Comparison of ENCODE assay signal across 30 mouse cellular contexts in genomic region chr4:119627317-119627716, GRCm38 (mm10). TPM values are rescaled to one million over a fixed set of nuclear protein-coding genes. Genes with fewer than 3 reads are reported as not detected.
DNase-seq lines count a peak whose midpoint lies in the region; ATAC-seq and TF ChIP-seq lines count a peak whose summit lies in the region.
"Had no signal": no experiment of that assay in that cellular context is flagged by ENCODE, and none has a peak within 500 bp of the region (broad histone marks: within the 10 kb centered on the region; RNA-seq: fewer than 3 reads in every experiment).

No protein-coding gene starts in this region.

- ATAC-seq in forebrain, embryonic 16.5 days: no peak
- no peak for ATAC-seq in heart, postnatal 0 days (ENCODE audit: insufficient read depth, low read depth)
- no peak for ATAC-seq in forebrain, postnatal 0 days
- ATAC-seq: activated CD4-positive, CD25-positive, alpha-beta regulatory T cell, adult 4 months; CD4-positive, CD25-positive, alpha-beta regulatory T cell, adult 4 months; Patski had no signal

- no peak for TF ChIP-seq EP300 in heart, postnatal 0 days (IDR thresholded peaks at IDR 0.05; ENCODE audit: low read depth)

- peaks cover 69% of the 10 kb centered on the region for H3K36me3 ChIP-seq in forebrain, embryonic 10.5 days (replicated peaks)
- peaks cover 9% of the 10 kb centered on the region for H3K36me3 ChIP-seq in forebrain, embryonic 16.5 days (ENCODE audit: control insufficient read depth, insufficient read depth)
- peaks cover 52% of the 10 kb centered on the region for H3K36me3 ChIP-seq in heart, postnatal 0 days (replicated peaks; ENCODE audit: control insufficient read depth, insufficient read depth, low read length)
- peaks cover 26% of the 10 kb centered on the region for H3K36me3 ChIP-seq in forebrain, postnatal 0 days (ENCODE audit: insufficient read depth)

- H3K9me3 ChIP-seq in forebrain, embryonic 10.5 days: no peaks in the 10 kb centered on the region
- H3K9me3 ChIP-seq in forebrain, embryonic 16.5 days (ENCODE audit: control insufficient read depth, low read length): no peaks in the 10 kb centered on the region
- H3K9me3 ChIP-seq in heart, postnatal 0 days (replicated peaks; ENCODE audit: control insufficient read depth, low read length): no peaks in the 10 kb centered on the region
- no peaks in the 10 kb centered on the region for H3K9me3 ChIP-seq in forebrain, postnatal 0 days (ENCODE audit: low read length)
- H3K9me3 ChIP-seq: megakaryocyte, embryonic 14.5 days had no signal

- no peak overlapping the region for H3K9ac ChIP-seq in forebrain, embryonic 16.5 days (replicated peaks; ENCODE audit: low read depth, low read length)
- no peak overlapping the region for H3K9ac ChIP-seq in heart, postnatal 0 days (replicated peaks; ENCODE audit: low read depth, low read length)
- H3K9ac ChIP-seq in forebrain, postnatal 0 days: no peak overlapping the region

- peaks cover 31% of the 10 kb centered on the region for H3K4me1 ChIP-seq in forebrain, embryonic 10.5 days
- H3K4me1 ChIP-seq in forebrain, embryonic 16.5 days (replicated peaks; ENCODE audit: control insufficient read depth, insufficient read depth, low read length): peaks cover 9% of the 10 kb centered on the region
- H3K4me1 ChIP-seq in heart, postnatal 0 days (ENCODE audit: control insufficient read depth, insufficient read depth): peaks cover 4% of the 10 kb centered on the region; the same call in 1 of the 2 replicates
- H3K4me1 ChIP-seq in forebrain, postnatal 0 days (ENCODE audit: insufficient read depth): no peaks in the 10 kb centered on the region

- H3K4me3 ChIP-seq in forebrain, embryonic 10.5 days: no peak overlapping the region
- H3K4me3 ChIP-seq in forebrain, embryonic 16.5 days (replicated peaks; ENCODE audit: low read length): no peak overlapping the region
- H3K4me3 ChIP-seq in heart, postnatal 0 days (ENCODE audit: low read depth, low read length): no peak overlapping the region
- H3K4me3 ChIP-seq in forebrain, postnatal 0 days (ENCODE audit: low read depth, low read length): no peak overlapping the region
- H3K4me3 ChIP-seq: erythroblast, embryonic 14.5 days; heart, adult 2 months; megakaryocyte, embryonic 14.5 days had no signal

- H3K4me2 ChIP-seq in forebrain, embryonic 16.5 days (ENCODE audit: low read length): no peak overlapping the region
- H3K4me2 ChIP-seq in heart, postnatal 0 days (ENCODE audit: low read depth, low read length): no peak overlapping the region
- no peak overlapping the region for H3K4me2 ChIP-seq in forebrain, postnatal 0 days (ENCODE audit: low read depth)

- no peak for TF ChIP-seq CTCF in heart, postnatal 0 days (IDR thresholded peaks at IDR 0.05; ENCODE audit: low read depth)
- TF ChIP-seq CTCF in forebrain, postnatal 0 days (IDR thresholded peaks at IDR 0.05; ENCODE audit: low read depth): no peak

- no peaks in the 10 kb centered on the region for H3K27me3 ChIP-seq in forebrain, embryonic 10.5 days (ENCODE audit: poor library complexity, severe bottlenecking)
- H3K27me3 ChIP-seq in forebrain, embryonic 16.5 days (replicated peaks; ENCODE audit: control insufficient read depth, insufficient read depth, low read length): no peaks in the 10 kb centered on the region
- no peaks in the 10 kb centered on the region for H3K27me3 ChIP-seq in heart, postnatal 0 days (ENCODE audit: control insufficient read depth, insufficient read depth, low read length)
- H3K27me3 ChIP-seq in forebrain, postnatal 0 days (ENCODE audit: insufficient read depth, low read length): no peaks in the 10 kb centered on the region
- H3K27me3 ChIP-seq: megakaryocyte, embryonic 14.5 days; Patski had no signal

- no peak overlapping the region for H3K27ac ChIP-seq in forebrain, embryonic 10.5 days
- H3K27ac ChIP-seq in forebrain, embryonic 16.5 days (ENCODE audit: low read length): no peak overlapping the region; the same call in 1 of the 2 replicates
- peak overlapping the region; percentile 4; the same call in 1 of the 2 replicates for H3K27ac ChIP-seq in heart, postnatal 0 days (ENCODE audit: low read depth)
- H3K27ac ChIP-seq in forebrain, postnatal 0 days (ENCODE audit: low read depth, low read length): peak overlapping the region; percentile 36; the same call in 1 of the 2 replicates
- H3K27ac ChIP-seq: heart, adult 2 months had no signal

- peak; percentile 13 for DNase-seq in forebrain, embryonic 10.5 days (ENCODE audit: extremely low spot score, low spot score)
- DNase-seq in heart, postnatal 0 days (ENCODE audit: low spot score): no peak
- no peak for DNase-seq in heart, adult 9 months (ENCODE audit: low spot score in 2 of 2)
- peak; percentile 41 for DNase-seq in R1 (ENCODE audit: low read depth, low spot score)
- DNase-seq in forebrain, postnatal 0 days: no peak
- no peak for DNase-seq in urinary bladder, postnatal 36 days (ENCODE audit: low spot score in 2 of 2)
- DNase-seq in kidney, postnatal 14 days: no peak
- DNase-seq: adrenal gland, postnatal 10 days; cerebellum, adult 9-11 months; gastrocnemius, postnatal 14 days; heart, adult 2 months; kidney, adult 8-10 months; kidney, postnatal 36 days; left cerebral cortex, postnatal 4 days; liver; lung, postnatal 10 days; right cerebral cortex, postnatal 25 days; thymus, postnatal 4 days had no signal

- WGBS in forebrain, embryonic 10.5 days: 67% methylated on average over 4 of the region's 4 CpGs
- 22% methylated on average over 4 of the region's 4 CpGs for WGBS in forebrain, embryonic 16.5 days
- WGBS in heart, postnatal 0 days: 27% methylated on average over 4 of the region's 4 CpGs
- 28% methylated on average over 4 of the region's 4 CpGs for WGBS in forebrain, postnatal 0 days

RNA-seq across cellular contexts. Expression of gene Guca2a, which starts 10.2 kb away (rescaled TPM):
- not detected in 2 replicates for polyA plus RNA-seq in forebrain, embryonic 10.5 days (2016; fragmentation: Nextera tagmentation; extraction: Ambion mirVana)
- polyA plus RNA-seq in forebrain, embryonic 16.5 days (2015; fragmentation: Nextera tagmentation; extraction: Ambion mirVana): not detected in 2 replicates
- total RNA-seq in heart, postnatal 0 days (2014; rRNA removed; ENCODE audit: low replicate concordance): not detected in 2 replicates
- 0.29 and 0.42 TPM in 2 replicates for polyA plus RNA-seq in heart, postnatal 0 days (2015; fragmentation: Nextera tagmentation; extraction: Ambion mirVana)
- total RNA-seq in forebrain, postnatal 0 days (2014; rRNA removed): not detected in 2 replicates
- polyA plus RNA-seq in forebrain, postnatal 0 days (2015; fragmentation: Nextera tagmentation; extraction: Ambion mirVana): not detected in 2 replicates
- total RNA-seq: adrenal gland, postnatal 10 days; ES-E14; gastrocnemius, postnatal 14 days; heart, adult 2 months; left cerebral cortex, adult 18-20 months; left cerebral cortex, postnatal 4 days; neutrophil, adult 5-6 weeks had no signal
- polyA plus RNA-seq: activated CD4-positive, CD25-positive, alpha-beta regulatory T cell, adult 4 months; CD4-positive, CD25-positive, alpha-beta regulatory T cell, adult 4 months; cortical plate, adult 2 months; embryonic facial prominence, embryonic 11.5 days; erythroblast, embryonic 14.5 days; Patski; stomach, embryonic 14.5 days had no signal

RNA-seq across cellular contexts. Expression of gene Guca2b, which starts 31.4 kb away (rescaled TPM):
- polyA plus RNA-seq in forebrain, embryonic 10.5 days (2016; fragmentation: Nextera tagmentation; extraction: Ambion mirVana): not detected in 2 replicates
- polyA plus RNA-seq in forebrain, embryonic 16.5 days (2015; fragmentation: Nextera tagmentation; extraction: Ambion mirVana): not detected in 2 replicates
- not detected in 2 replicates for total RNA-seq in heart, postnatal 0 days (2014; rRNA removed; ENCODE audit: low replicate concordance)
- not detected in 2 replicates for polyA plus RNA-seq in heart, postnatal 0 days (2015; fragmentation: Nextera tagmentation; extraction: Ambion mirVana)
- not detected in 2 replicates for total RNA-seq in forebrain, postnatal 0 days (2014; rRNA removed)
- not detected in 2 replicates for polyA plus RNA-seq in forebrain, postnatal 0 days (2015; fragmentation: Nextera tagmentation; extraction: Ambion mirVana)
- total RNA-seq: adrenal gland, postnatal 10 days; ES-E14; gastrocnemius, postnatal 14 days; left cerebral cortex, adult 18-20 months; left cerebral cortex, postnatal 4 days; neutrophil, adult 5-6 weeks had no signal
- polyA plus RNA-seq: activated CD4-positive, CD25-positive, alpha-beta regulatory T cell, adult 4 months; CD4-positive, CD25-positive, alpha-beta regulatory T cell, adult 4 months; cortical plate, adult 2 months; embryonic facial prominence, embryonic 11.5 days; erythroblast, embryonic 14.5 days; stomach, embryonic 14.5 days had no signal

Comparison
In these comparisons a context has a peak if more than half of its experiments do, and no peak if none do; other contexts are left out.
1. DNase-seq: peak in forebrain, embryonic 10.5 days (single experiment) and R1 (single experiment); none in heart, postnatal 0 days (single experiment), heart, adult 9 months (0 of 2), forebrain, postnatal 0 days (single experiment), urinary bladder, postnatal 36 days (0 of 2) and kidney, postnatal 14 days (single experiment).
2. H3K27ac ChIP-seq: peak in heart, postnatal 0 days (single experiment) and forebrain, postnatal 0 days (single experiment); none in forebrain, embryonic 10.5 days (single experiment) and forebrain, embryonic 16.5 days (single experiment).